Mouse (Mus musculus) small intestine, adult 2 months (tissue): ENCODE results near the gene Otub1. TPM values are rescaled to one million over a fixed set of nuclear protein-coding genes. Genes with fewer than 3 reads are reported as not detected.

Source experiments
- H3K27ac ChIP-seq: fragments of 200-500 bp; 2 replicates; pipeline ENCODE4 v1.5.1; 2012; ENCODE audit warnings: low read depth, low read length, control low read depth, inconsistent platforms; ENCODE audit not compliant: insufficient read depth
- H3K27me3 ChIP-seq: fragments of 200-500 bp; 2 replicates; pipeline ENCODE4 v1.6.1; 2012; ENCODE audit warnings: mild to moderate bottlenecking, moderate library complexity, low read length, inconsistent platforms; ENCODE audit not compliant: control insufficient read depth, insufficient read depth
- H3K36me3 ChIP-seq: fragments of 200-500 bp; 2 replicates; pipeline ENCODE4 v1.6.1; 2012; ENCODE audit warnings: mild to moderate bottlenecking, low read length, control low read depth, inconsistent platforms; ENCODE audit not compliant: control insufficient read depth, insufficient read depth
- H3K4me1 ChIP-seq: fragments of 200-500 bp; 2 replicates; pipeline ENCODE4 v1.6.1; 2012; ENCODE audit warnings: low read length, inconsistent platforms, mixed read lengths; ENCODE audit not compliant: control insufficient read depth, insufficient read depth, insufficient read length
- H3K4me3 ChIP-seq: fragments of 200-500 bp; 2 replicates; pipeline ENCODE4 v1.5.1; 2012; ENCODE audit warnings: low read depth, mild to moderate bottlenecking, control low read depth, inconsistent platforms, low read length, moderate library complexity
- CTCF ChIP-seq: fragments of 200-500 bp; IDR thresholded peaks from 2 replicates; pipeline ENCODE4 v1.5.1; 2012; ENCODE audit warnings: low read depth, mild to moderate bottlenecking, control low read depth, inconsistent platforms, low read length, moderate library complexity, mixed read lengths; ENCODE audit not compliant: insufficient replicate concordance, insufficient read length; ENCODE audit errors: extremely low read depth
- POLR2A ChIP-seq: fragments of 200-500 bp; IDR thresholded peaks from 2 replicates; pipeline ENCODE4 v1.6.1; 2012; ENCODE audit warnings: low read depth, mild to moderate bottlenecking, control low read depth, inconsistent platforms, low read length, moderate library complexity
- WGBS: fragments of 180-500 bp; shearing (Covaris S2); methylation state at CpG from one replicate; pipeline ENCODE4 v1.1.7; 2018; 5-methylcytosine and 5-hydroxymethylcytosine counted together
- polyA plus RNA-seq: library from polyadenylated mRNA; depleted of rRNA; stranded (reverse); fragments of >200 nt; gene quantifications from 2 replicates; pipeline ENCODE4 v1.2.3, GENCODE M21; 2012; rRNA removed

Gene Otub1
- polyA plus RNA-seq, 1 experiment, result 113 TPM

DNA sequence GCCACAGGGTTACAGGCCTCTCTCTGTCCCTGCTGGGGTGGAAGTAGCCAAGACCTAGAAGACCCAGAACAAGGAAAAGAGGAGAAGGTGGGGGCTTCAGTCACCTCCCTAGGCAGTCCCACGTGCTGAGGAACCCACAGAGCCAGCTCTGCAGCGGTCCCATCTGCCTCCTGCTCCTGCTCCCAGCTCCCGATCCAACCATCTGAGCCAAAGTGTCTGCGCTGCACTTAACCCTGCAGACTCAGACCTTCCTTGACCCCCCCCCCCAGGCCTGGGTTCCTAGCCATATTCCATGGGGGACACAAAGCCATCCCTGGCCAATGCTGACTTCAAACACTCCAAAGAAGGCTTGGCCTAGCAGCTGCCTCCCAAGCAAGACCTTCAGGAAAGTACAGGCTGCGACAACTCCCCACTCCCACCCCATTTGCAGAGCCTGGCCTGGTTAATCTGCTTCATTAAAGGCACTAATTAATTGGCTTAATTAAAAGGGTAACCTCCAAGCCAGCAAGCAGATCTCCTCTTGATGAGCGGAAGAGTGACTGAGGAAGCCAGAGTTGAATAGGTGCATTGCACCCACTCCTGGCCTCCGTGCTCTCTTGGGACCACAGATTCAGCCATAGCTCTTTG is 54.7 kb downstream of the Otub1 start:
- no peaks in the 10 kb centered on the region for H3K36me3 ChIP-seq
- peaks cover 11% of the 10 kb centered on the region for H3K4me1 ChIP-seq
- no peak overlapping the region for H3K4me3 ChIP-seq
- TF ChIP-seq POLR2A (no peak), CTCF (no peak)
- no peak overlapping the region for H3K27ac ChIP-seq
- no peaks in the 10 kb centered on the region for H3K27me3 ChIP-seq
- WGBS, result 91% methylated on average over 7 of the region's 7 CpGs

DNA sequence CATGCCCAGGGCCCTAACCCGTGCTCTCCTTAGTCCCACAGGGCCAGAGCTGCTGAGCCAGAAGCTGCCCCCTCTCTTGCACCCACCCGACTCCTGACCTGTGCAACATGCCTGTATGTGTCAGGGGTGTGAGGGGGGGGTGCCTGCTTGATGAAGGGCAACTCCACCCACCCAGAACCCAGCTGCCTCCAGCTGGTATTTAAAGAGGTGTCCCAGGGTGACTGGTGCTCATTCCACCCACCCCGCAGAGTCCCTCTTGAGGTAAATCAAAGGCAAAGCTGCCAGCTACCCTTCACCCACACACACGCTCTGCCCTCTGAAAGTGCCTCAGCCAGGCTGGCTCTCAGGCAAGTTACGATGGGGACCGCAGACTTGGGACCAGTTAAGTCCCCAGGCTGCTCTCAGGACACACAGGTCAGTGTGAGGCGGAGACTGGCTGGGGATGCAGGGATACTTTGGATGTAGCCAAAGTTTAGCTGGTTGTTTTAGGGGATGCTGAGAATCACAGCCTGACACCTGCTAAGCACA is 56.9 kb downstream of the Otub1 start:
- Histone ChIP-seq H3K4me3 (no peak overlapping the region), H3K36me3 (no peaks in the 10 kb centered on the region), H3K4me1 (peaks cover 12% of the 10 kb centered on the region), H3K27me3 (no peaks in the 10 kb centered on the region), H3K27ac (no peak overlapping the region)
- TF ChIP-seq CTCF, result no peak
- no peak for TF ChIP-seq POLR2A
- WGBS, result 87% methylated on average over 7 of the region's 7 CpGs

DNA sequence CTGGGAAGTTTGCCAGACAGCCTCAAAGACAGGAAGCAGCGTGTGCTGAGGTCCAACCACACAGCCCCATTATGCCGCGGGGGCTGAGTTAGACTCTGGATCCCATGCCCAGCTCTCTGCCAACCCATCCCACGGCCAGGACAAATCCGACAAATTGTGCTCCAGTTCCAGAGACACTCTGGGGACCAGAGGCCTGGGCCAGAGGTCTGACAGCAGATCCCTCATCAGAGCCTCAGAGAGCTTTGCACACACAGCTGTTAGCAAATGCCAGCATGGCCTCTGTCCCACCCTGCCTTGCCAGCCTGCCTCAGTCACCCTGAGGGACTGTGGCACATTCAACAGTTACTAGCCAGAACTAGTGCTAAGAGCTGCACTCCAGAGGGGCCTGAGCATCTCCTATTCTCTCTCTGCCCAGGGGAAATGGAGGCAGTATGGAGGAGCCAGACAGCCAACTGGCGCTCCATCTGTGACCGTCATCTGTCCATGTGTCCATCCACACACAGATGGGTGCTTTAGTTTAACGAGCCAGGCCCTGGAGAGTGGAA is 57.5 kb downstream of the Otub1 start:
- Histone ChIP-seq H3K27me3 (no peaks in the 10 kb centered on the region), H3K36me3 (no peaks in the 10 kb centered on the region), H3K4me1 (peaks cover 16% of the 10 kb centered on the region), H3K27ac (no peak overlapping the region), H3K4me3 (no peak overlapping the region)
- TF ChIP-seq POLR2A, result no peak
- no peak for TF ChIP-seq CTCF
- WGBS, result 75% methylated on average over 8 of the region's 8 CpGs

Other genes with a start within 250 kb of the Otub1 start
- gene Ppp1r14b, start 231.3 kb downstream of the Otub1 start, polyA plus RNA-seq, result 44.2 and 100 TPM in 2 replicates
- gene Plcb3, start 229.8 kb downstream of the Otub1 start, polyA plus RNA-seq, result 200 and 595 TPM in 2 replicates
- 23.0 and 47.9 TPM in 2 replicates for gene Fkbp2, start 225.8 kb downstream of the Otub1 start, polyA plus RNA-seq
- 19.8 and 20.4 TPM in 2 replicates for gene Vegfb, start 218.7 kb downstream of the Otub1 start, polyA plus RNA-seq
- gene Dnajc4, start 213.7 kb downstream of the Otub1 start, polyA plus RNA-seq, result 34.1 and 53.4 TPM in 2 replicates
- gene Nudt22, start 210.2 kb downstream of the Otub1 start, polyA plus RNA-seq, result 41.2 and 53.8 TPM in 2 replicates
- 5.2 and 7.7 TPM in 2 replicates for gene Trpt1, start 210.2 kb downstream of the Otub1 start, polyA plus RNA-seq
- 10.2 and 18.6 TPM in 2 replicates for gene Fermt3, start 186.8 kb downstream of the Otub1 start, polyA plus RNA-seq
- 15.2 and 21.4 TPM in 2 replicates for gene Stip1, start 166.3 kb downstream of the Otub1 start, polyA plus RNA-seq
- gene Macrod1, start 149.5 kb downstream of the Otub1 start, polyA plus RNA-seq, result 30.1 and 37.2 TPM in 2 replicates
- gene Flrt1, start 100.6 kb downstream of the Otub1 start, polyA plus RNA-seq, result 0.06 and 0.22 TPM in 2 replicates
- 3,019 and 4,573 TPM in 2 replicates for gene Cox8a, start 11.3 kb upstream of the Otub1 start, polyA plus RNA-seq
- 8.2 and 13.1 TPM in 2 replicates for gene Naa40, start 34.9 kb upstream of the Otub1 start, polyA plus RNA-seq
- gene Rcor2, start 61.0 kb upstream of the Otub1 start, polyA plus RNA-seq, result 1.2 and 1.8 TPM in 2 replicates
- gene Mark2, start 135.5 kb upstream of the Otub1 start, polyA plus RNA-seq, result 91.2 and 279 TPM in 2 replicates
- 5.5 and 15.1 TPM in 2 replicates for gene Spindoc, start 176.7 kb upstream of the Otub1 start, polyA plus RNA-seq
- 8.3 and 11.9 TPM in 2 replicates for gene 2700081O15Rik, start 211.3 kb upstream of the Otub1 start, polyA plus RNA-seq